ENCODE assay signal across 11 mouse cellular contexts in genomic region chr11:35113290-35113689, GRCm38 (mm10).
"Had no signal": no experiment of that assay in that cellular context is flagged by ENCODE, and none has a peak within 500 bp of the region (broad histone marks: within the 10 kb centered on the region; RNA-seq: fewer than 3 reads in every experiment).

No protein-coding gene starts in this region.

- ATAC-seq: midbrain, embryonic 16.5 days had no signal

- H3K9ac ChIP-seq: limb, embryonic 15.5 days; neural tube, embryonic 13.5 days; stomach, embryonic 15.5 days had no signal

- H3K27me3 ChIP-seq: limb, embryonic 15.5 days; stomach, embryonic 15.5 days had no signal

- H3K4me2 ChIP-seq: limb, embryonic 15.5 days; neural tube, embryonic 13.5 days; stomach, embryonic 15.5 days had no signal

- H3K36me3 ChIP-seq: limb, embryonic 15.5 days; neural tube, embryonic 13.5 days; stomach, embryonic 15.5 days had no signal

- H3K4me1 ChIP-seq: limb, embryonic 15.5 days; neural tube, embryonic 13.5 days; stomach, embryonic 15.5 days had no signal

- H3K4me3 ChIP-seq: limb, embryonic 15.5 days; neural tube, embryonic 13.5 days; stomach, embryonic 15.5 days had no signal

- DNase-seq: kidney, adult 18-20 months; kidney, postnatal 14 days; left cerebral cortex, postnatal 4 days; lung, adult 18-20 months; right cerebral cortex, postnatal 14 days; thymus, adult 2 months; thymus, postnatal 25 days had no signal

- H3K9me3 ChIP-seq: limb, embryonic 15.5 days; neural tube, embryonic 13.5 days; stomach, embryonic 15.5 days had no signal

- H3K27ac ChIP-seq: limb, embryonic 15.5 days; neural tube, embryonic 13.5 days; stomach, embryonic 15.5 days had no signal
